Mouse (Mus musculus) liver, embryonic 18 days (tissue): ENCODE results near the gene Hemk1. TPM values are rescaled to one million over a fixed set of nuclear protein-coding genes. Genes with fewer than 3 reads are reported as not detected.

Source experiments
- polyA plus RNA-seq: library from polyadenylated mRNA; depleted of rRNA; stranded (reverse); fragments of >200 nt; gene quantifications from 2 replicates; pipeline ENCODE4 v1.2.3, GENCODE M21; 2012; rRNA removed

Gene Hemk1
- 4.6 and 6.8 TPM in 2 replicates for polyA plus RNA-seq

DNA sequence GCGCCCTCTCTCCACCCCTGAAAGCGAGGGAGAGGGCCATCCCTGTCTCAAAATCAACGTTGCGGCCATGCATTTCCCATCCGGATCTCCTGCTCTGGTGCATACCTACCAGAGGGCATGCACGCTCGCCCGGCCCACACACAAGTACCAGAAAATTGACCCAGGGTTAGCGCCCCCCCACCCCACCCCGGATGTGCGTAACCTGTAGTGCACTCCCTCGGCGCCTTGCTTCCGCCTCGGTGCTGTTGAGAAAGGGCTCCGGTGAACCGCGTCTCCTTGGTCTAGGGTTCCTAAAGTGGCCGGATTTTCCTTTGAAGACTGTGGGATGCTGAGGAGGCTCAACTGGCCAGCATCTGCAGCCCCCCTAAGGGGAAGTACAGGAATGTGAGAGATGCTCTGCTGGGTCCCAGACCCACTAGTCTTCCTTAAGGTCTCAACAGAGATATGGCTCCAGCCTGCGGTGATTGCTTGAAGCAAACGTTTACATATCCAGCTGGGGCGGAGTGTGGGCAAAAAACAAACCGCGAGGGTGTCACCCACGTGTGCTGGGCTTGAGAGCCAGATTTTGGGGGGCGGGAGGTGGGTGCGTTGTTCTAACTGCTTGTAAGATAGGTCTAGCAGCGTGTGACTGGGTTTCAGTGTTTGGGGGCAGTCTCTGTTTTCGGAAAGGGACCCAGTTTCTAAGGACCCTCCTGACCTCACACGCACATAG lies at the start of gene Hemk1:
Hemk1 (minus strand) TSS at position 179 of the 712 bp plus-strand sequence.

DNA sequence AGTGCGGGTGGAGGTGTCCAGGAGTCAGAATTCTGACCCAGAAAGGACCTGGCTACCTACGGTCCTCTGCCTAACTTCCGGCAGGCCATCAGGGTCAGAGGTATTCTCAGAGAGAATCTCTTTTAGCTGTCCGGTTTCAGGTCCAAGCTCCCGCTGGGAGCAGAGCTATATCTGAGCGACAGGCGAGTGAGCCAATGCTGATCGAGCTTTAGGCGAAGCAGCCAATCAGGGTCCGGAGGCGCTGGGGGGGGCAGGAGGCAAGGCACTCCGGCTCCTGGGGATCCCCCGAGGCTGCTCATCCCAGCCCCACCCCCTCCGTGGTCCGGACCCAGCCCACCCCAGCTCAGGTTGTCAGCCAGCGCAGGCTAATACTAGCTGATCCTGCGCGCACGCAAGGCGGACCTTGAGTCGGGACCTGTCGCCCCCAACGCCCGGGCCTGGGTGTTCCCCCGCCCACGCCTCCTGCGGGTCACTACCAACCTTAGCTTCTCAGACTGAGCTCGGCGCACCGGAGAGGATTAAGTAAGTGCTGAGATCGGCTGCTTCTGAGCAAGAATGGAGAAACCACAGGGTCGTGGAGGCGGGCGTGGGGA lies 2.2 kb upstream of the Hemk1 start, which contains the start of gene 6430571L13Rik:
6430571L13Rik (plus strand) TSS at position 336 of the 593 bp plus-strand sequence.

DNA sequence AAGGTAGTCTGAATTCAATTTTAAA lies 42.3 kb downstream of the Hemk1 start, which contains the start of gene Cish:
Cish (plus strand) TSS at position 11 of the 25 bp plus-strand sequence.

DNA sequence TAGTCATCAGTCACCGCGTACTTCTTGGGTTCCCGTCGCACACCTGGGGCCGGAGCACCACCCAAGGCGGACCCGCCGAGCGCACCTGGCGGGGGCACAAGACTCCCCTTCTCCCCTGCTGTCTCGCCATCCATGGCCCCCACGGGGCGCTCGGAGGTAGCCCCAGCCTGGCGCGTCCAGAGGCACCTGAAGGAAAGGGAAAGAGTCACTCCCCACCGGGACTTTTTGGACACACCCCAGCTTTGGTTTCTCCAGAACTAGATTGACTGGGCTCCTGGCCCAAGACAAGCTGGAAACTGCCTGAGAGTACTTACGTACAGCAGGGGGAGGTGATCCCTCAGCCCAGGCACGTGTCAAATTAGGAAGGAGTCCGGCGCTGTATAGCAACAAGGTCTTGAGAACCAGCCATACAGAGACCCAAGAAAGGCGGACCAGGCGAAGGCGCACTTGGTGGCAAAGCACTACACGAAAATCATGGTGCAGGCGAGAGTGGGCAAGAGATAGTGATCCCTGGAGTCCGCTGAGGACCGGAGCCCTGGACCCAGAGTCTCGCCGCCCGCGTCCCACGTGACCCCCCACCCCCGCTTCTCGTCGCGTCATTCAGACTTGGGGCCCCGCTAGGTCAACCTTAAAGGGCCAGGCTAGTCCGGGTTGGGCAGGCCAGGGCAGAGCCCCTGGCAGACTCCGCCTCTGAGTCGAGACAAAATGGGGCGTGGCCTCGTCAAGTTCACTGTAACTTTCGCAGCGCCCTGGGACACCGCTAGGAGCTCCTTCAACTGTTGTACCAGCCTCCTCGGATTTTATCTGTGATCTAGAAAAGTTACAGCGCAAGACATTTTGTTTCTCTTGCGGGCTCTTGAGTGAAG lies 48.7 kb downstream of the Hemk1 start, which contains the start of gene Mapkapk3:
Mapkapk3 (minus strand) TSS at position 667 of the 866 bp plus-strand sequence.

Other genes with a start within 250 kb of the Hemk1 start
- gene Dock3, start 106.4 kb downstream of the Hemk1 start, polyA plus RNA-seq, result 0.01 TPM in 2 replicates
- 8.1 and 10.3 TPM in 2 replicates for gene Mapkapk3, start 48.5 kb downstream of the Hemk1 start, polyA plus RNA-seq
- 14.9 and 21.4 TPM in 2 replicates for gene Cish, start 42.3 kb downstream of the Hemk1 start, polyA plus RNA-seq
- gene 6430571L13Rik, start 2.3 kb upstream of the Hemk1 start, polyA plus RNA-seq, result 0.15 and 0.17 TPM in 2 replicates
- 0.03 and 0.04 TPM in 2 replicates for gene Cacna2d2, start 61.3 kb upstream of the Hemk1 start, polyA plus RNA-seq
- 10.7 and 10.8 TPM in 2 replicates for gene Tmem115, start 195.6 kb upstream of the Hemk1 start, polyA plus RNA-seq
- 12.1 and 12.2 TPM in 2 replicates for gene Cyb561d2, start 203.8 kb upstream of the Hemk1 start, polyA plus RNA-seq
- 12.5 and 13.9 TPM in 2 replicates for gene Nprl2, start 203.9 kb upstream of the Hemk1 start, polyA plus RNA-seq
- gene Zmynd10, start 208.9 kb upstream of the Hemk1 start, polyA plus RNA-seq, result 2.0 and 4.2 TPM in 2 replicates
- 16.5 and 18.0 TPM in 2 replicates for gene Rassf1, start 213.2 kb upstream of the Hemk1 start, polyA plus RNA-seq
- 18.8 and 19.4 TPM in 2 replicates for gene Tusc2, start 224.9 kb upstream of the Hemk1 start, polyA plus RNA-seq
- gene Hyal2, start 229.6 kb upstream of the Hemk1 start, polyA plus RNA-seq, result 37.6 and 38.7 TPM in 2 replicates
- gene Hyal1, start 238.6 kb upstream of the Hemk1 start, polyA plus RNA-seq, result 2.0 and 2.7 TPM in 2 replicates
- gene Naa80, start 240.5 kb upstream of the Hemk1 start, polyA plus RNA-seq, result 14.5 and 16.0 TPM in 2 replicates
- gene Hyal3, start 242.5 kb upstream of the Hemk1 start, polyA plus RNA-seq, result 0.55 and 0.59 TPM in 2 replicates
- gene Ifrd2, start 249.3 kb upstream of the Hemk1 start, polyA plus RNA-seq, result 80.9 and 85.5 TPM in 2 replicates